Mouse (Mus musculus) heart, adult 8-10 months (tissue): ENCODE measurements around the gene Iqgap1. TPM values are rescaled to one million over a fixed set of nuclear protein-coding genes. Genes with fewer than 3 reads are reported as not detected.
"Not testable (repeated sequence)": the region's sequence is repeated elsewhere in the genome, so short reads cannot be mapped to it uniquely, and the experiment has no call there.

Source experiments
- DNase-seq: peaks from one replicate; pipeline ENCODE4 v3.0.0; 2022; ENCODE audit warnings: low spot score
- total RNA-seq, 4 experiments: library from RNA; stranded (reverse); gene quantifications; 2 replicates each; pipeline ENCODE4 v1.2.4; 2022

The Iqgap1 gene
- total RNA-seq, 4 experiments from 2014 or later = 28.6 to 38.3 (median 31.5) TPM

DNA sequence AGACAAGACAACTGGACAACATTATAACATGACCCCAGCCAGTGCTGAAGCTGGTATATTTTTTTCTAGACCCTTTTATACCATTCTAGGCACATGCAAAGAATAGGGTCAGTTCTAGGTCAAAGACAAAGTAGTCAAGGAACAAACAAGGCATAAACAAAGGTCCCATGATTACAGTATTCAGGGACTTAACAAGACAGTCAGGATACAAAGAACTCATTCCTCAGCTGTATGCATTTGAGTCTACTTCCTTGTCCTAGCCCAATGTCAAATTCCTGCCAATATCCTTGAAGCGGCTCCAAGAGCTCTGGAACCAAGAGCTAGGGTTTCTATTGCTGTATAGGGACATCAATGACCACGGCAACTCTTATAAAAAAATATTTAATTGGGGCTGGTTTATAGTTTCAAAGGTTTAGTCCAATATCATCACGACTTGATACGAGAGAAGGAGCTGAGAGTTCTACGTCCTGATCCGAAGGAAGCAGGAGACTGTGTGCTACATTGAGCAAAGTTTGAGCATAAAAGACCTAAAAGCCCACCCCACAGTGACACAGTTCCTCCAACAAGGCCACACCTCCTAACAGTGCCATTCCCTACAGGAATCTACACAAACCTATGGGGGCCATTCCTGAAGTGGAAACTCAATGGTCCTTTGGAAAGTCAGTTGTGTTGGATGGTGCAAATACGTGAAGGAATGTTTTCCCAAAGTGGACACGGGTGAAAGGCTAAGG lies 18.3 kb upstream of the Iqgap1 start:
- DNase-seq = no peak

DNA sequence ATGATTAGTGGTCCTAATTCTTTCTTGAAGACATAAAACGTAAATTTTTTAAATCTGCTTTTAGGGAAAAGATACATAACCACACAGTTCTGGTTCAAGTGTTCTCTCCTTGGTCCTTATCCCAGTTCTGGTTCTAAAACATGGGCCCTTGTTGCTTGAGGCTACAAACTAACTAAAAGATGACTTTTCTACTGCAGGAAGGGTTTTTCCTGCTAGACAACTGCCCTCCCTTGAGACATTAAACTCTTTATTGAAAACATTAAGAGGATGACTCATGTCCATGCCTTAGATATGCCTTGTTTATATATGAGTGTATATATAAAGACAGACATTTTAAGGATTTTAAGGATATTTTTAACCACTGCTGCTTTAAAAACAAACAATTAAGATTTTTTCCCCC lies 17.4 kb upstream of the Iqgap1 start:
- no peak for DNase-seq

DNA sequence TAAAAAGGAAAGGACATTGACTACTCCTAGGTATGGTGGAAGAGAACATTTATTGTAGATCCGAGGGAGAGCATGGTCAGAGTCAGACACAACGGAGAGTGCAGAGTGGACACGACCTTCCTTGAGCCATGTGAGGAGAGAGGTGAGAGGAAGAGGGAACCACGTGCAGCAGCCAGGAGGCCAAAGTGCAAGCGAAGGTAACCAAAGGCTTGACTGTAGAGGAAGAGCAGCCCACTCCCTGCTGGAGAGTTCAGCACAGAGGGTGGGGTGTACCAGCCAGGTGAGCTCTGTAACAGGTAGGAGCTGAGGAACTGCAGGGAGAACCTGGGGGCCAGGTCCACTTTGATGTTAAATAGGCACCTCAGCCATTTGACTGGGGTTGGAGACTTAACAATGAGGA lies 16.4 kb upstream of the Iqgap1 start:
- DNase-seq = no peak

DNA sequence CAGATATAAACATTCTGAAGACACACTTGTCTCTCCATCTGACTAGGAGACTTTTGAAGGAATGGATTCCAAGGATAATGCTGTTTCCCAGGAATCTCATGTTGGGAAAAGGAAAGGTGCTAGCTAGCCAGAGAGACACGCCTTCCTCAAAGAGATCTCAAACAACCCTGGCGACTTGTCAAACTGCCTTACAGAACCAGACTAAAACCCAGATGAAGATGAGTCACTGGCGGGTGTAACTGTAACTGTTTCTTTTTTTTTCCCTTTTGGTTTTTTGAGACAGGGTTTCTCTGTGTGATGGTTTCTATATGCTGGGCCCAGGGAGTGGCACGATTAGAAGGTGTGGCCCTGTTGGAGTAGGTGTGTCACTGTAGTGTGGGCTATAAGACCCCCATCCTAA lies 15.2 kb upstream of the Iqgap1 start:
- no peak for DNase-seq

DNA sequence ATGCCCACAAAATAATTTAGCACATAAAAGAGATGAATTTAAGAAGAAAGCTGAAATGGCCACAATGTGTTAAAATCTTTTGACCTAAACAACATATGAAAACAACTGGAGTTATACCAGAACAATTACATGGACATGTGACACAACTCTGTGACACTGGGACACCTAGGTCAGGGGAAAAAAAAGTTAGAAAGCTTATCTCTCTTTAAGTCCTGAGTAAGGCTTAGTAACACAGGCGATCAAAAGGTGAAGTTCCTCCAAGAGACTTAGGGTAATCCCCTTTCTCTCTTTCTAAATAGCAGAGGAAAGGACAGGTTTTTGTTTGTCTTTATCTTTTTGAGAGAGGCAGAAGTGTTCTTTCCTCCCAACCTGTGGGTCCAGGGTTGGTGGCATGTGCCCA lies 14.5 kb upstream of the Iqgap1 start:
- no peak for DNase-seq

DNA sequence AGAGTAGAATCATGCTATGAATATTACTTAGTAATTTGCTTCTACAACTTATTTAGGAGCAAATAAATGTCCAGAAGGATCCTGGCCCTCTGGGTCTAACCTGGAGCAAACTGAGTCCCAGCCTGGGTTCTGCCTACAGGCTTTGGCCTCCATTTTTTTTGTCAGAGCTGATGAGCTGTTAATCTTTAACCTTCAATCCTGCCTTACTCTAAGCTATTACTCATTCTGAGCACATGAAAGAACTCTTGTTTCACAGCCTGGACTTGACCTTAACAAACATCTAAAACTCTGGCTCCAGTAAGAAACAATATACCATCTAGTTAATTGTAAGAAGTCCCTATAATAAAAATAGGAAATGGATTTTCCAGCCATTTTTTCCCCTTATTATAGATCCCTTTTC lies 14.0 kb upstream of the Iqgap1 start:
- DNase-seq = no peak

DNA sequence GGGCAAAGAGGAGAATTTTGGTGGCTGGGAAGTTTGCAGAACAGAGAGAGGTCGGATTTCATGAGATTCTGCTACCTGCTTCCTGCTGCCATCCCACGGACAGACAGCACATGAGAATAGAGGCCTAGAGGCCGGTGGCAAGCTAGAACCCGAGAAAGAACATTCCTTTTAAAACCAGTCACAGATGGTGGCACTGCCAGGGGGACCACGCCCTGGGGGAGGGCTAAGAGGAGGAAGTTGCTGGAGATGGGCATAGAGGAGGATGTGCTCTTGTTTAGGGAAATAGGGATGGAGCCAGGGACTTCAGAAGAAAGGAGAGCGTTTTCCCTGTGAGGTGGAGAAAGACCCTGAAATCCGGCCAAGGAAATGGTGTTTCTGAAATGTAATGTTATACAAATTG lies 12.5 kb upstream of the Iqgap1 start:
- no peak for DNase-seq

DNA sequence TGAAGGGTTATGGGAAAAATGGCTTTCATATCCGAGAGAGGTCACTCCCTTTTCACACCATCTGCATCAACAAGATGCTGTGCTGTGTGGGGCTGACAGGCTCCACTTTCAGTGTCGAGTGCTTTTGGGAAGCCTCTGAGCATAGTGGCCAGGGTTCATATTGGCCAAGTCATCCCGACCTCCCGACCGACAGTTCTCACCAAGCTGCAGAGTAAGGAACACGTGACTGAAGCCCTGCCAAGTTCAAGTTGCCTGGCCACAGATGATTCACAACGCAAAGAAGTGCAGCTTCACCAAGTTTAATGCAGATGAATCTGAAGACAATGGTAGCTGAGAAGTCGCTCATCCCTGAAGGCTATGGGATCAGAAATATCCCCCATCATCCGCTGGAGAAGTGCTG lies 12.0 kb upstream of the Iqgap1 start:
- DNase-seq = no peak

DNA sequence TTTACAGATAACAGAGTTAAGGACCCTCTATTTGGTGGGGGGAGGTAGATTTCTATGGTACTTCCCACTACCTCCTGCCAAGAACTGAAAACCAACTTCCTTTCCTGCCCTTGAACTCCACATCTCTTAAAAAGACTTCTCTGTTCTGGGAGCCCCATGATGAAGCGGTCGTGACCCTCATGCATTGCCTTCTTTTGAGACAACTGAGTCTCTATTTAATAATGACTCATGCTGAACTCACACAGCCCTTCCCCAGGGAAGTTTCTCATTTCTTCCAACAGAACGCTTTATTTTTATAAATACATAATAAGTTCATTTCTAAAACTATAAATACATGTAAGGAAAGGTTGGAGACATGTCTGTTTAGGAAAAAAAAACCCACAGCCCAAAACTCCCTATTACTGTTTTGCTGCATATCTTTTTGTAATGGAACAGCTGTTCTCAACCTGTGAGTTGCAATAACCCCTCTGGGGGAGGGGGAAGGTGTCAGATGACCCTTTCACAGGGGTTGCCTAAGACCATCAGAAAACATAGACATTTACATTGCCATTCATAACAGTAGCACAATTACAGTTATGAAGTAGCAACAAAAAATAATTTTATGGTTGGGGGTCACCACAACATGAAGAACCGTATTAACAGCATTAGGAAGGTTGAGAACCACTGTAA lies 10.3 kb upstream of the Iqgap1 start:
- no peak for DNase-seq

DNA sequence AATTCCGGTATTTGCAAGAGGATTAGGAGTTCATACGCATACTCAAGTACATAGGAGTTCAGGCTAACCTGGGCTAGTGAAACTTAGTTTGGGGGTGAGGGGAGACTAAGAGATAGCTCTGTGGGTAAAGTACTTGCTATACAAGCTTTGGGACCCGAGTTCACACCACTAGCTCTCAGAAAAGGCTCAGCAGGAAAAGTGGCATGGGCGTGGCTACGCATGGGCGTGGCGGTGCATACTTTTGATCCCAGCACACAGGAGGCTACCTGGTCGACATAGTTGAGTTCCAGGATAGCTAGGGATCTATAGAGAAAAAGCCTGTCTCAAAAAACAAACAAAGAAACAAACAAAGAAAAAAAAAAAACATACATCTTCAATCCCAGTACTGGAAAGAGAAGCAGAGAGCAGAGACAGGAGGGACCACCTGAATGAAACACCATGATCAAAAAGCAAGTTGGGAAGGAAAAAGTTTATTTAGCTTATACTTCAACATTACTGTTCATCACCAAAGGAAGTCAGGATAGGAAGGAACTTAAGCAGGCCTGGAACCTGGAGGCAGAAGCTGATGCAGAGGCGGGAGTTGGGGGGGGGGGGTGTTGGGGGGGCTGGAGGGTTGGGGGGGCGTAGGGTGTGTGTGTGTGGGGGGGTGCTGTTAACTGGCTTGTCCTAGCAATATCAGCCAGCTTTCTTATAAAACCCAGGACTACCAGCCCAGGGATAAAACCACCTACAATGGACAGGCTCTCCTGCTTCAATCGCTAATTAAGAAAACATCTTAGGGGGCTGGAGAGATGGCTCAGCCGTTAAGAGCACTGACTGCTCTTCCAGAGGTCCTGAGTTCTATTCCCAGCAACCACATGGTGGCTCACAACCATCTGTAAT lies 8.1 kb upstream of the Iqgap1 start:
- DNase-seq = no peak

DNA sequence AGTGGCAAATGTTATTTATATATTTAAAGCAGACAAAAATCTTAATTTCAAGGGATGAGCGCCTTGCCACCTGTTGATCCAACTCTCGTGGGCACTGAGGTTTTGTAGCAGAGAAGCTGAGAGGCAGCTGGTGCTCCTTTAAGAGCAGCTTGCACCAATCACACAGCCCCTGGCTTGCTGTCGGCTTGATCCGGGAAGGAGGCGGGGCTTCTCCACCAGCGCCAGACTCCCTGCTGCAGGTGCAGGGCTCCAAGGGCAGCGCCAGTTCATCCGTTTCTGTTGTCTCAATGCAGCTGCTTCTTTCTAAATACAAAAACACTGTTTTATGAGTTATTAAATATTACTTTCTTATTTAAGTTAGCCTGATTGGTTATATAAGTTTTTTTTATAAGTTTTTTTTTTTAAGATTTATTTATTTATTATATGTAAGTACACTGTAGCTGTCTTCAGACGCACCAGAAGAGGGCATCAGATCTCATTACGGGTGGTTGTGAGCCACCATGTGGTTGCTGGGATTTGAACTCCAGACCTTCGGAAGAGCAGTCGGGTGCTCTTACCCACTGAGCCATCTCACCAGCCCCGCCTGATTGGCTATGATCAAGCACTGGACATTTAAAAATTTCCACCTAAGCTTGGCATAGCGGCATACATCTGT lies 7.3 kb upstream of the Iqgap1 start:
- not testable (repeated sequence) for DNase-seq

DNA sequence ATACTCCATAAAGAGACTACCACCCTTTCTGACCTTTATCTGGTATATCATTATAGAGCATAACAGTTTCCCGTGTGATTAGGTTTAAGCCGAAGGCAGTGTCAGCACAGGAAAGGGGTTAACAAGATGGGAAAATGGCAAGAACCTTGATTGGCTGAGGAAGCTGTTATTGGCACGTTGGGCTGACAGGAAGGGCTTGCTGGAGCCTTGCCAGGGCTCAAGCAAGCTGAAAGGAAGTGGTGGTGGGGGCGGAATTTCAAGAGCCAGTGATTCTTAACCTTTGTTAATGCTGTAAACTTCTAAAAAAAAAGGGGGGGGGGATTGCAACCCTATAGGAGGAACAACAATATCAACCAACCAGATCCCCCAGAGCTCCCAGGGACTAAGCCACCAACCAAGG lies 6.4 kb upstream of the Iqgap1 start:
- peak; percentile 38 for DNase-seq

DNA sequence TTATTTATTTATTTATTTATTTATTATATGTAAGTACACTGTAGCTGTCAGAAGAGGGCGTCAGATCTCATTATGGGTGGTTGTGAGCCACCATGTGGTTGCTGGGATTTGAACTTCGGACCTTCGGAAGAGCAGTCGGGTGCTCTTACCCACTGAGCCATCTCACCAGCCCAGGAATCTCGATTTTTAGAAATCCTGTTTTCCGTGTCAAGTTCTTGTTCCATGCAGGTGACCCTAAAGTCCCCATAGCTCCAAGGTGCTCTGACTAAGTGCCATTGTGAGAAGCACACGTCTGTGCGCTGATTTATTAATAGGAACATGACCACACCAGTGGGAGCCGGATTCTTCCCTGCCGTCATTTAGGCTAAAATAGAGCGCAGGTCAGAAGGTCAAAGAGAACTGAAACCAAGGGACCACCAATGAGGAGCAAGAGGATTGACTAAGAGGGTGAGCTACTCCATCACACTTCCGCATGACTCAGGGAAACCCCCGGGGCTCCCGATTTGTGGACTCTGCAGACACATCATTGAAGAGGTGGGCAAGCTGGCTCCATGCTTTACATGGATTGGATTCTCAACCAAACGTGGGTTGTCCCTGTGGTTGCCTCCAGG lies 4.5 kb upstream of the Iqgap1 start:
- peak; percentile 54 for DNase-seq

DNA sequence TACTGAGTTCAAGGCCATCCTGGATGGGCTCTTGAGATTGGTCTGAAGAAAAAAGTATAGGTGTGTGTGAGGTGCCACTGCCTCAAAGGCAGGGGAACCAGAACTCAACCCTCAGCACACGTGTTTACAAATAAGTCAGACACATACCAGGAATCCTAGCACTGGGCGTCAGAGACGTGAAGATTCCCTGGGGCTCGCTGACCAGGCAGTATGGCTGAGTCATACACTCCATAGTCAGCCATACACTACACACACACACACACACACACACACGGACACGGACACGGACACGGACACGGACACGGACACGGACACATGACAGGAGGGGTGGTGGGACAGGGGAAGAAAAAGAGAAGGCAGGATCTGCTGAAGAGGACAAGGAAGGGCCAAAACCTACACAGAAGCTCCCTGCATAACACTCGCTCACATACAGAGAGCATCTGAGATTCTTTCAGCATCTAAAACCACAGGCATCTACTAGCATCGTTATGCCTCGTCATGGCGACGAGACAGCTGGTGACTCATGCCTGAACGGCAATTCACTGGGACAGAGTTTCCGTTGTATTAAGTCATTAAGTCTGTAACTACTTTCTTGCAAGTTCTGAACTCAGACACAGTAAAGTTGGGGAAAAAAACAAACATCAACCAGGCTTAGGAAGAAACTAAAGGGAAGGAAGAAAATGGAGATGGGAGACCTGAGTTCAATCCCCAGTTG lies 2.5 kb upstream of the Iqgap1 start:
- DNase-seq = peak; percentile 38

DNA sequence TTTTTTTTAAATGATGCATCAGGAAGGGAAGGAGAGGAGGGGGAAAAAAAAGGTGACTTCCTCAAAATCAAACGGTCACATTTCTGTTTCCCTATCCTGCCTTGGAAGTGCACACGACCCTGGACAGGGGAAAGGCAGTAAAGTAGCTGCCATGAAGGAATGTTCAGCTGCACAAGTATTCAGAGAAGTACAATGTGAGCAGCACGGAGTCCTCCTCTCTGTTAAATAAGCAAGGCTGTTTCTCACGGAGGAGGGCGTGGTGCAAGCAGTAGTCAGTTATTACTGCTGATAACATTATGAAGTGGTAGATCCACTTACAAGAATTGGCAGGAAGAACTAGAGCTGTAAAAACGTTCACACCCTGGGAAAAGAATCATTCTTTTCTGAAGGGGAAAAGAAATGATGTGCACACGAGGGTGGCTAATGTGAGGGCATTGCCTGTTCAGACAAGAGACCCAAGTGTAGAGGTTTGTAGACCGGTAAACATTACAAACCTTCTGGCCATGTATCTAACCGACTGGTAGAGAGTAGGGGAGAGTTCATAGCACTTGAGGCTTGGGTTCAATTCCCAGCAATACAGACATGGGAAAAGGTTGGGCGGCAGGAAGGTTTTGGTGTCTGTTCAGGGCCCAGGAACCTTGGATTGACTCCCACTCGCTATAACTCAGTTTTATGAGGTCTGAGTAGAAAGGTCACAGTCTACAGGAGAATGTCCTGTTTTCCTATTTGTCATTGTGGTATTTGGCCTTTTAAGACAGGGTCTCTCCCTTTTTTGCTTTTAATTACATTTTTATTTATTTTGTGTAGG lies 1.7 kb downstream of the Iqgap1 start:
- DNase-seq = no peak

DNA sequence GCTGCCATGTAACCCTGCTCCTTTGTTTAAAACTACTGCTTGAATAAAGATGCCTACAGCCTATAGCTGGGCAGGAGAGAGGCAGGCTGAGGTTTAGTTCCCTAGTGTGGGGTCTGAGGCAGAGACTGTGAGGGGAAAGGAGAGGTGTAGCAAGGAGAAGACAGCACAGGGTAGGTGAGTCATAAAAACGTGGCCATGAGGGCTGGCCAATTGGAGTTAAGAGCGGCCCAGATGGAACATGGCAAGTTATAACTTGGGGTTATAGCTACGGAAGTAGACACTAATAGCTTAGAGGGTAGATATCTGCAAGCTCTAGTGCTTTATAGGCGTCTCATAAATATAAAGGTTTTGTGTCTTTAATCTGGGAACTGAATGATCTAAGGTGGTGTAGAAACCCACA lies 2.5 kb downstream of the Iqgap1 start:
- no peak for DNase-seq

DNA sequence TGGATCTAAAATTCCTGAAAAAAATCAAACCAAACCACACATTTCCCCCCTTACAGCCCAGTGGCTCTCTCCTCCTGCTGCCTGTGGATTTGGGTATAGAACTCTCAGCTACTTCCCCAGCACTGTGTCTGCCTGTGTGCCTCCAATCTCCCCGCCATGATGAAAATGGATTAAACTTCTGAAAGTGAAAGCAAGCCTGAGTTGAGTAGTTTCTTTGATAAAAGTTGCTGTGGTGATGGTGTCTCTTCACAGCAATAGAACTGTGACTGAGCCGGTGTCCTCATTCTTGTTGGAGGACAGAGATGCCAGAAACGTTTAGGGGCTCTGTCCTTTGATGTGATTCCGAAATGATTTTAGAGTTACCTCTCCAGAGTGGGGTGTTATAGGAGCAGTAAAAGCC lies 4.9 kb downstream of the Iqgap1 start:
- no peak for DNase-seq

DNA sequence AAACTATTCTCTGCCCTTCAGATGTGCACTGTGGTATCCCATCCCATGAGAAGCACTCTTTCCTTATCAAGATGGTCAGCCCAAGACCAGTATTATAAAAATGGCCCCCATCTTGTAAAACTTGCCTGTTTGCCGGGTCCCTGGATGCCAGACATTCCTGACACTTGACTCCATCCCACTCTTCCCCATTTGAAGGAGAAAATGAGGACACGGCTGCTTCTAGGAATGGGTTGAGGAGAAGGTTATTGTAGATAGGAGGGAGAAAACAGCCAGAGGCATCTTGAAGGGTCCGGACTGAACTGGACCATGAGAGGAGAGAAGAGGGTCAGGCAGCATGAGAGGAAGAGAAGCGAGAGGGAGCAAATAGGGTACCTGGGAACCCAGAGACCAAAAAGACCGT lies 9.1 kb downstream of the Iqgap1 start:
- no peak for DNase-seq

DNA sequence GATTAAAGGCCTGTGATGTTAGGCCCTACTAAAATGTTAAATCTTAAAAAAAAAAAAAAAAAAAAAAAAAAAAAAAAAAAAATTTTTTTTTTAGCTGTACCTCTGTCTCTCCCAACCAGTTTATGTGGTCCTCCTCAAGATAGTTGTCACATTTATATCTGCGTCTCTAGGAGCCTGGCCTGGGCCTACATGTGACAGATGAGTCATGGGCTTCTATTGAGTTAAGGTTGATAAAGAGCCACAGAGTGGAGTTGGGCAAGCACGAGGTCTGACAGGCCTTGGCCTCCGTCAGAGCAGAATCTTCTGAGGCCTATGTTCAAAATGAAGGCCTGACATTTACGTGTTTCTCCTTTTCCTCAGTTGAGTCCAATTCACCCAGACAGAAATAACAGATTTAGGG lies 12.4 kb downstream of the Iqgap1 start:
- no peak for DNase-seq

DNA sequence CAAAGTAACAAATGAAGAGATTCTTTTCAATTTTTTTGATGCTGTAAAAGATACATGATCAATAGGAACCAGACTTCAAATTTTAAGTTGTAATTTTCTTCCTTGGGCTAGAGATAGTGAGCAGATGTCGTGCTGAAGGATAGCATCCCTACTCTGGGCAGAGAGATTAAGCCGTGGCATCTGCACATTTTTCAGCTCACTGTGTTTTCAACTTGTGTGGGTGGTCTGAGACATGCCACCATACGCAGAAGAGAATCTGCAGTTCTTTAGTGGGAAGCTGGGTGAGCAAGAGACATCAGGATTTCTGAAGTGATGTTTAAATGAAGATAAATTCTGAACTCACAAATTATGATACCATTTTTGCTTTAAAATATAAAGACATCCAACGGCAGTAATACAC lies 19.4 kb downstream of the Iqgap1 start:
- DNase-seq = no peak
